Mouse (Mus musculus): Measurements from ENCODE around the gene Dcdc2a. TPM values are rescaled to one million over a fixed set of nuclear protein-coding genes. Genes with fewer than 3 reads are reported as not detected.
A peak's percentile ranks its signal among the peaks of the same experiment; 100 is the strongest.

Dcdc2a gene
- total RNA-seq, 2 experiments from 2014 or later = 6.3 TPM

DNA sequence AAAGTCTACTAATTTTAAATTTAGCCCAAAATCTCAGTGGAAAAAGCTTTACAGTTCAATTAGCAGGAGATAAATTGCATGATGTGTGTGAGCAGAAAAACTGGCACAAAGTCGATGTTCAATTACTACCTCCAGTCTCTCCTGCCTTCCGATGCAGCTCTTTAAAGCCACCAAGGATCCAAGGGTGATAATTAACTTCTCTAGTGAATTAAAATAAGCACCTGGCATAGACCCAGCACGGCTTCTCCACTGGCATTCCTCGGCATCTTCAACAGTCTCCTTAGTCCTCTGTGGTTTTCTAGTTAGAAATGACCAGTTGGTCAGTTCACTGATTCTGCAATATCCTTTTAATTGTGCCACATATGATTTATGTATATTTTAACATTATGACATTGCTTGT, 95.1 kb downstream of the Dcdc2a start:
- intact Hi-C loops (cut with DNase I) = no loop called here
- DNase-seq (ENCODE audit: low spot score in 2 of 2) = no peak

GRCm38 (mm10) chr13:25159917-25160316, 104.1 kb downstream of the Dcdc2a start:
- intact Hi-C loops (cut with DNase I) = no loop called here
- no peak for DNase-seq (ENCODE audit: low spot score in 2 of 2)

GRCm38 (mm10) chr13:25160804-25161203, 105.0 kb downstream of the Dcdc2a start:
- intact Hi-C loops (cut with DNase I) = no loop called here

GRCm38 (mm10) chr13:25162594-25162993, 106.8 kb downstream of the Dcdc2a start:
- no peak for DNase-seq (ENCODE audit: low spot score in 2 of 2)
- intact Hi-C loops (cut with DNase I) = no loop called here

More at GRCm38 (mm10) chr13:25160804-25161203, 105.0 kb downstream of the Dcdc2a start:
- DNase-seq (ENCODE audit: low spot score in 2 of 2) = no peak

DNA sequence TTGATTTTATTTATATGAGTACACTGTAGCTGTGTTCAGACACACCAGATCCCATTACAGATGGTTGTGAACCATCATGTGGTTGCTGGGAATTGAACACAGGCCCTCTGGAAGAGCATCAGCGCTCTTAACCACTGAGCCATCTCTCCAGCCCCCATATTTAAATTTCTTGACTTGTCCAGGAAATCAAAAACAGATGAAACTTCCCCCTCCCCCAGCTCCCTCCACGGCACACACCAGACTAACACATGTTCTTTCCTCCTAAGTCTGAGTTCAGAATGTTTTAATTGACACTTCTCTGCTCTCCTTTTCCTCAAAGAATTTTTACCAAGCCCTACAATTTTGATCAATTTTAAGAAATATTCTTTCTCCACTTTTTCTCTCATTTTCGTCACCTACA, 113.1 kb downstream of the Dcdc2a start:
- intact Hi-C loops (cut with DNase I) = no loop called here
- no peak for DNase-seq (ENCODE audit: low spot score in 2 of 2)

GRCm38 (mm10) chr13:25177835-25178234, 122.0 kb downstream of the Dcdc2a start:
- intact Hi-C loops (cut with DNase I) = no loop called here
- no peak for DNase-seq (ENCODE audit: low spot score in 2 of 2)

DNA sequence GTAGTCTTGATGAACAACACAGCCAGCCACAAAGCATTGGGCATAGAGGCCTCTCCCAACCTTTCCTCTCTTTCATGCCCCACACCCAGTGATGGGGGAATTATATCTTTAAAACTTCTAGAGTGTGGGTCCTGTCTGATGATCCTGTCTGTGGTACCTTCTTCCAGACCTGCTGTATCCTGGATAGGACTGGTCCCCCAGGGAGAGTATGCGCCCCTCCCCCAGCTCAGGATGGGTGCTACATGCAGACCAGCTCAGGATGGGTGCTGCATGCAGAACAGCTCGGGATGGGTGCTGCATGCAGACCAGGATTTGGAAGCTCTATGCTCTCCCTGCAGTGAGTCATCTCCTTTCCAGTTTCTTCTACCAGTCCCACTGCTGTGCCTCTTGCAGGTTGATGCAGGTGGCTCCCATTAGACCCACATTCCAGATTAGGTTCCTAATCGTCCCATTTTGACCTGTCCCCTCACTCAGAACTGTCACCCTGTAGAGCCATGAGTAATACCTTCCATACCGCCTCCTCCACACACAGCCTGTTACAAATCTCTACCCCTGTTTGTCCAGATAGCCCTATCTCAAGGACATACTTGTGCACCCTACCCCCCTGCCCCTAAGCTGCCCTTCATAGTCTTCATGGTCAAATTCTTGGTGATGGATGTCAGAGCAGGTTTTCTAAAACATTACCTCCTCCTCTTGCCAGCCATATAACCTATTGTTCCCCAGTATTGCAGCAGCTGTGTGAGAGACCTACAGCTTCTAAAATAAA, 122.6 kb downstream of the Dcdc2a start:
- DNase-seq (ENCODE audit: low spot score in 2 of 2) = no peak
- intact Hi-C loops (cut with DNase I) = no loop called here

GRCm38 (mm10) chr13:25186436-25187325, 130.9 kb downstream of the Dcdc2a start:
- intact Hi-C loops (cut with DNase I) = loop anchor here (10.0 kb wide), 1 partner anchor 218 kb away; no protein-coding TSS in a partner anchor
- no peak for DNase-seq (ENCODE audit: low spot score in 2 of 2)

DNA sequence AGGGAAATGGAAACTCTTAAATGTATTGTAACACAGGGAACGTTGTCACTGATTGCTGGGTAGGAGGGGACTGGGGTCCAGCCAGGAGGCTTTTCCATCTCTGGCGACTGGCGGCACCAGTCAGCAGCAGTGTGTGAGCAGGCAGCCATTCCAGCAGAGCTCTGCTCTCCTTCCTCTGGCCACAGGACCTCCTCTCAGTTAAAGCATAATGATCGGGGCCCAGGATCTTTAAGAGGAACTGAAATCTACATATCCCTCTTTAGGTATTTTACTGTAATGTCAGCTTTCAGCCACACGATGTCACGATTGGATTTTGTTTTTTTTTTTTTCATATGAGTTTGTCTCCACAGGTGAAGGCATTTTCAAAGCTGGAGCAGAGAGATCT, 131.5 kb downstream of the Dcdc2a start:
- no peak for DNase-seq (ENCODE audit: low spot score in 2 of 2)
- intact Hi-C loops (cut with DNase I) = loop anchor here (10.0 kb wide), 1 partner anchor 217 kb away; no protein-coding TSS in a partner anchor

DNA sequence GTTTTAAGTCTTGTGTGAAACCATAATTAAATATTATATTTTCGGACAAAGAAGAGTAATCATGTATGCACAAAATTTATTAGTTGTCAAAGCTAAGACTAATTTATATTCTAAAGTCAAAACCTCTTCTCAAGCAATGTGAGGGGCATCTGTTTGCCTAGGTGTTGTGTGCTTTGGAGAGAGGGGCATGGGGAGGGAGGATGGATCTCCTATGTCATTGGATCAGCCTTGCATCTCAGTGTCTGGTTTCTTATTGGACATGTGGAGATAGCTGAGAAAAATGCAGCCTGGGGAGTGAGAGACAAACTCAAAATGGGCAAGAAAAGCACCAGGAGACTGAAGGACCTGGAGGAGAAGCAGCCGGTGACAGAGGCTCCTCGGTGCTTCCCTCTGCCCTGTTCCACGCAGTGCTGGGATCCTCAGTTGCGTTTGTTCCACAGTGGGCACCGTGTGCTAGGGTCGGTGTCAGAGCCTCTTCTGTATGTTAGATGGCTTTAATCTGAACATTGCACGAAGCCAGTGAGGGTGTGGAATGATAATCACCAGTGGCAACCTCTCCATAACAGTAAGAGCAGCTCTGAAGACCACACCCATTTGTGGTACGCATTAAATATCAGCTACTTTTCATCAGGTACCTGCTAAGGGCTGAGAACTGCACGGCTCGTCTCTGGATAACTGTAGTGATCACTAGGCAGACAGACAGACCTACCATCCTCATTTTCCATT, 133.8 kb downstream of the Dcdc2a start:
- intact Hi-C loops (cut with DNase I) = loop anchor here (10.0 kb wide), 1 partner anchor 215 kb away; no protein-coding TSS in a partner anchor
- DNase-seq (ENCODE audit: low spot score in 2 of 2) = no peak

DNA sequence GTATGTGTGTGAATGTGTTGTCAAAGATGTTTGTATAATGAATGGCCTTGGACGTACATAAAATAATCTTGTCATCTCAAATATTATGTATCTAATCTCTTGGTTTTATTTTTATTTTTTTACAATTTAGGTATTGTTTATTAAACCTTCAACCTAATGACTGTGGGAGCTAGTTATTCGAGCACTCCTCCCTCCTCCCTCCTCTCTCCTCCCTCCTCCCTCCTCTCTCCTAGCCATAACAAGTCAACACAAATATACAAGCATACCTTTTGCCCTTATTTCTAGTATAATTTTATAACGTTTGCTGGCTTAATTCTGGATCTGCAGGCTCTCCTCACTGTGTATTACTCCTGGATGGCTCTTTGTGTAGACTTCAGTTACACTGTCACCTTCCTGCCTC, 134.4 kb downstream of the Dcdc2a start:
- intact Hi-C loops (cut with DNase I) = no loop called here
- DNase-seq (ENCODE audit: low spot score in 2 of 2) = no peak

DNA sequence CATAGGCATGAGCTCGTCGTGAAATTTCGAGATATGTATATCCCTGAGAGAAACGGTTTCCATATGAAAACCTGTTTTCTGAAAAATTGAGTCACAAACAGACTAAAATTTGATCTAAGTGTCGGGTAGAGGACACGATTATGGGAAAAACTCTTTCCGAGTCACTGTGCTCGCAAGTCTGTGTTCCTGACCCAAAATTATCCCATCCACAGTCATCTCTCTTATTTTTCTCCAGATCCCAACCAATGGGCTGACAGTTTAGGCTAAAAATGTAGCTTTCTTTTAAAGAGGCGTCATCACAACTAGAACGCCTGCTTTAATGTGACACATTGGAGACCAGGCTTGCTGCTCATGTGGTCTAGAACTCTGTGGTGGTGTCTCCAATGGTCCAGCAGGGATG, 139.9 kb downstream of the Dcdc2a start:
- intact Hi-C loops (cut with DNase I) = no loop called here
- peak in 1 of 2 experiments; percentile 28 for DNase-seq (ENCODE audit: low spot score in 2 of 2)

GRCm38 (mm10) chr13:25199916-25200315, 144.1 kb downstream of the Dcdc2a start:
- no peak for DNase-seq (ENCODE audit: low spot score in 2 of 2)
- intact Hi-C loops (cut with DNase I) = no loop called here

DNA sequence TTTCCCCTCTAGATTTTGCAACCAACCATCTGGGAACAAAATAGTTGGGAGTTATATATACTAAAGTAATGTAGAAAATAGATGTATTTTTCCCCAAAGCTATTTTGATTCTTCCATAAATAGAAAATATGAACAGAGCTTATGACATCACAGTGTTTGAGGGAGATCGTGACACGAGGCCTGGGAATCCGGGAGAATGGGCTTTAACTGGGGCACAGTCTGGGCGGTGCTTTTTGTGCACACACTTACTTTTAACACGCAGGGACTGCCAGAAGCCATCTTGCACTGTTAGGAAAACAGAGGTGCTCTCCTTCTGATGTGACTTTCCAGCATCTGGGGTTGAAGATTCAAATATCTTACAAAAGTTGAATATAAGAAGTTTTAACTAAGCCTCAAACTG, 151.1 kb downstream of the Dcdc2a start:
- intact Hi-C loops (cut with DNase I) = no loop called here
- no peak for DNase-seq (ENCODE audit: low spot score in 2 of 2)

DNA sequence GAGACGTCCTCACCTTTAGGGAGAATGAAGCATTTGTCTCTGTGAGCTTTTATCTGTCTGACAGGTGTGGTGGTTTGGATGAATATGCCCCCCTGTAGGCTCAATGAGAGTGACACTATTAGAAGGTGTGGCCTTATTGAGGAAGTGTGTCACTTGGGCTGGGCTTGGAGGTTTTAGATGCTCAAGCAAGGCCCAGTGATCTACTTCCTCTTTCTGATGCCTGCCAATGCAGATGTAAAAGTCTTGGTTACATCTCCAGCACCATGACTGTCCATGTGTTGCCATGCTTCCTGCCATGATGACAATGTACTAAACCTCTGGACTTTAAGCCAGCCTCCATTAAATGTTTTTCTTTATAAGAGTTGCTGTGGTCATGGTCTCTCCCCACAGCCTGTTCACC, 162.6 kb downstream of the Dcdc2a start:
- no peak for DNase-seq (ENCODE audit: low spot score in 2 of 2)
- intact Hi-C loops (cut with DNase I) = no loop called here

- no peak for DNase-seq (ENCODE audit: low spot score in 2 of 2)
- intact Hi-C loops (cut with DNase I) = no loop called here
Measured at GRCm38 (mm10) chr13:25220186-25220787, 164.5 kb downstream of the Dcdc2a start.

- DNase-seq (ENCODE audit: low spot score in 2 of 2) = no peak
- intact Hi-C loops (cut with DNase I) = loop anchor here (10.0 kb wide), 1 partner anchor 127 kb away; no protein-coding TSS in a partner anchor
Measured at GRCm38 (mm10) chr13:25251893-25252292, 196.1 kb downstream of the Dcdc2a start.

DNA sequence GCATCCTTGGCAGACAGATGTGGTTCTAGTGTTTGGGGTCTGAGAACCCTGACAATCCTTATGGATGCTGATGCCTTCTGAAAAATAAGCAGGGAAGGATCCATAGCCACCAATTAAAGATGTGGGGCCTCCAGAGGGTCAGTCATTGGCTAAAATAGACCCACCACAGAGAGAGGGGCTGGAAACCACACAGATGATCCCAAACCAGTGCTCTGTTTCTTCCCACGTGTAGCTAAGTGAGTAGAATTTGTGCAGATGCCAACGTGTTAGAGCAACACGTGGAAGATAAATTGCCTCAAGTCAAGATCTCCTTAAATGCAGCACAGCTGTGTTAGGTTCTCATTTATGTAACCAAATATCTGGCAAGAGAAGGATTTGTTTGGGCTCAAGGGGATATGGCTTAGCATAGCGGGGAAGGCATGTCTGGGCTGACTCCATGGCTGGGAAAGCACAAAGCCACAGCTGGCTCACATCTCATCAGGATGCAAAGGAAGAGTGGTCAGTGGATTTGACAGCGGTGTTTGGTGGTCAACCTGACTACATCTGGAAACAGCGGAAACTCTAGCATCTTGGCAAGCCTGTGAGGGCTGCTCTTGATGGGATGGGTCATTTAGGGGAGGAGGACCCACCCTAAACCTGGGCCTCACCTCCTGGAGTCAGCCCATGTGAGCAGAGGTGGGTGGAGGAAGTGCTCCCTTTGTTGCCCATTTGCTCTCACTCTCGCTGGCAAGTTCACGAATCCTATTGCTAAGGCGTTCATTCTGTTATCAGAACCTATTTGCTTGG, 198.9 kb downstream of the Dcdc2a start:
- no peak for DNase-seq (ENCODE audit: low spot score in 2 of 2)
- intact Hi-C loops (cut with DNase I) = loop anchor here (10.0 kb wide), 1 partner anchor 130 kb away; no protein-coding TSS in a partner anchor

DNA sequence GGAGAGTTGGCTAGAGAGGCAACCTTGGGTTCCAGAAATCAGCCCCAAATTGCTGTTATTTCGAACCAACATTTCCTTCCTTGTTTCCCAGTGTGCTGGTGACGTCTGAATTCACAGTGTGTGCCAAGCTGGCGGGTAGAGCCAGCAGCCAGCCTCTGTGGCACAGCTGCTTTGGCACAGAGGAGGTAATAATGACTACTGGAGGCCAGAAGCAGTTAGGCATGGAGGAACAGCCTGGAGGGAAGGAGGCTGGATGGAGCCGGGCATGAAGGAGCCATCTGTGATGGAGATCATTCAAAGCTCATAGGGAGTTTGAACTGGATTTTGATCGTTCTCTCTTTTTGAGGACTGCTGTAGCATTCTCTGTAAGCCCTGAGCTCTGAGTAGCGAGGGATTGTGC, 201.8 kb downstream of the Dcdc2a start:
- intact Hi-C loops (cut with DNase I) = loop anchor here (10.0 kb wide), 1 partner anchor 133 kb away; no protein-coding TSS in a partner anchor
- DNase-seq (ENCODE audit: low spot score in 2 of 2) = no peak

Measured in left cerebral cortex, postnatal 36 days (tissue).